Mouse (Mus musculus) hindbrain, embryonic 15.5 days (tissue): ENCODE results near the gene Fam151a. TPM values are rescaled to one million over a fixed set of nuclear protein-coding genes. Genes with fewer than 3 reads are reported as not detected.
"Not testable (repeated sequence)": the region's sequence is repeated elsewhere in the genome, so short reads cannot be mapped to it uniquely, and the experiment has no call there.

Experiments used
- ATAC-seq: fragments of 200-750 bp; cut with Nextera tagmentation; 2 replicates; pipeline ENCODE4 v1.8.0; 2017; ENCODE audit warnings: low read depth, moderate number of reproducible peaks, moderate TSS enrichment; ENCODE audit not compliant: low FRiP score
- H3K27ac ChIP-seq: fragments of 300-500 bp; sonication (generic); replicated peaks from 2 replicates; pipeline ENCODE4 v1.5.1; 2015; ENCODE audit warnings: mild to moderate bottlenecking, inconsistent platforms
- H3K27me3 ChIP-seq: fragments of 300-500 bp; sonication (generic); 2 replicates; pipeline ENCODE4 v1.6.1; 2015; ENCODE audit warnings: control low read depth, inconsistent platforms
- H3K36me3 ChIP-seq: fragments of 300-500 bp; sonication (generic); 2 replicates; pipeline ENCODE4 v1.6.1; 2015; ENCODE audit warnings: control low read depth, inconsistent platforms
- H3K4me1 ChIP-seq: fragments of 300-500 bp; sonication (generic); replicated peaks from 2 replicates; pipeline ENCODE4 v1.6.1; 2015; ENCODE audit warnings: control low read depth, inconsistent platforms
- H3K4me2 ChIP-seq: fragments of 300-500 bp; sonication (generic); 2 replicates; pipeline ENCODE4 v1.6.1; 2015; ENCODE audit warnings: moderate library complexity, mild to moderate bottlenecking, inconsistent platforms
- H3K4me3 ChIP-seq: fragments of 300-500 bp; sonication (generic); 2 replicates; pipeline ENCODE4 v1.5.1; 2015; ENCODE audit warnings: mild to moderate bottlenecking, inconsistent platforms
- H3K9ac ChIP-seq: fragments of 300-500 bp; sonication (generic); 2 replicates; pipeline ENCODE4 v1.6.1; 2015; ENCODE audit warnings: inconsistent platforms
- H3K9me3 ChIP-seq: fragments of 300-500 bp; sonication (generic); 2 replicates; pipeline ENCODE4 v1.6.1; 2016; ENCODE audit warnings: control low read depth, inconsistent platforms
- WGBS: fragments of 180-500 bp; shearing (Covaris S2); methylation state at CpG from one replicate; pipeline ENCODE4 v1.1.7; 2015; 5-methylcytosine and 5-hydroxymethylcytosine counted together
- polyA plus RNA-seq: library from polyadenylated mRNA; unstranded; fragments of >200 nt; fragmentation: Nextera tagmentation; extraction: Ambion mirVana; gene quantifications from 2 replicates; pipeline ENCODE4 v1.2.1, GENCODE M21; 2015

Gene Fam151a
- polyA plus RNA-seq, 1 experiment from 2014 or later: not detected

DNA sequence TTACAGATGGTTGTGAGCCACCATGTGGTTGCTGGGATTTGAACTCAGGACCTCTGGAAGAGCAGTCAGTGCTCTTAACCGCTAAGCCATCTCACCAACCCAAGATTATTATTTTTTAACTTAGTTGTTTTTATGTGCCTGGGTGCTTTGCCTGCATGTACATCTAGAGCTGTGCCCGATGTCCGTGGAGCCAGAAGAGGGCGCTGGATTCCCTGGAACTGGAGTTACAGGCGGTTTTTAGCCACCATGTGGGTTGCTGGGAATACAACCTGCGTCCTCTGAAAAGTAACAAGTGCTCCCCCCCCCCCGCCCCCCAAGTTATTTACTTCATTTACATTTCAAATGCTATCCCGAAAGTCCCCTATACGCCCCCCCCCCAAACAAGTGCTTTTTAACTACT is 60.1 kb downstream of the Fam151a start:
- ATAC-seq, H3K9me3 ChIP-seq, H3K36me3 ChIP-seq, H3K9ac ChIP-seq, H3K27me3 ChIP-seq, H3K27ac ChIP-seq, H3K4me1 ChIP-seq, H3K4me3 ChIP-seq, H3K4me2 ChIP-seq: not testable (repeated sequence)
- WGBS: 94% methylated on average over 9 of the region's 9 CpGs

- Histone ChIP-seq H3K36me3 (no peaks in the 10 kb centered on the region), H3K4me3 (no peak overlapping the region), H3K27ac (no peak overlapping the region), H3K9ac (no peak overlapping the region), H3K4me1 (0 out of 2 replicates have a peak, but pooled peaks cover 6% of the 10 kb centered on the region), H3K9me3 (no peaks in the 10 kb centered on the region), H3K27me3 (no peaks in the 10 kb centered on the region), H3K4me2 (no peak overlapping the region)
- 97% methylated on average over 7 of the region's 7 CpGs for whole genome bisulfite sequencing
- ATAC-seq: no peak
Observed at GRCm38 (mm10) chr4:106794247-106794646, 60.6 kb downstream of the Fam151a start.

DNA sequence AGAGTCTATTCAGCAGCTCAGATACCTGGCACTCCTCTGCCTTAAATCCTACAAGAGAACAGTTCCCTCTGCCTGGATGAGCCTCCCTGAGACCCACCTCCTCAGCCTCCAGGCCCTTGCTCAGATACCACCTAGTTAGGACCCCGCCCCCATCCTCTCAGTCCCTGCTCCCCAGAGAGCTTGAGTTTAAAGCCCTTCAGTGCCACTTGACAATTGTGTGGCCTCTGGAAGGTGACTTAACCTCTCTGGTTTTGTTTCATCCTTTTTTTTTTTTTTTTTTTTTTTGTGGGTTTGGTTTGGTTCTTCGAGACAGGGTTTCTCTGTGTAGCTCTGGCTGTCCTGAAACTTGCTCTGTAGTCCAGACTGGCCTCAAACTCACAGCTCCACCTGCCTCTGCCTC is 61.6 kb downstream of the Fam151a start:
- WGBS: 94% methylated on average over 2 of the region's 2 CpGs
- Histone ChIP-seq H3K4me1 (peaks cover 6% of the 10 kb centered on the region), H3K27me3 (no peaks in the 10 kb centered on the region), H3K9ac (no peak overlapping the region), H3K4me2 (no peak overlapping the region), H3K27ac (no peak overlapping the region), H3K4me3 (no peak overlapping the region), H3K36me3 (no peaks in the 10 kb centered on the region), H3K9me3 (no peaks in the 10 kb centered on the region)
- no peak for ATAC-seq

Other genes starting within 250 kb of the Fam151a start
- 0.09 TPM in 1 of 2 replicates, not detected in the other for gene Bsnd, start 241.6 kb upstream of the Fam151a start, polyA plus RNA-seq
- gene Dhcr24, start 172.9 kb upstream of the Fam151a start, polyA plus RNA-seq: 5.2 and 7.1 TPM in 2 replicates
- gene Lexm, start 116.6 kb upstream of the Fam151a start, polyA plus RNA-seq: not detected in 2 replicates
- gene Ttc22, start 111.5 kb upstream of the Fam151a start, polyA plus RNA-seq: 1.5 and 2.4 TPM in 2 replicates
- gene Pars2, start 82.8 kb upstream of the Fam151a start, polyA plus RNA-seq: 9.6 and 10.3 TPM in 2 replicates
- 131 and 153 TPM in 2 replicates for gene Ttc4, start 54.9 kb upstream of the Fam151a start, polyA plus RNA-seq
- gene Mroh7, start 3.0 kb upstream of the Fam151a start, polyA plus RNA-seq: 0.21 and 1.5 TPM in 2 replicates
- gene Acot11, start 71.1 kb downstream of the Fam151a start, polyA plus RNA-seq: 2.1 and 2.4 TPM in 2 replicates
- 143 and 151 TPM in 2 replicates for gene Ssbp3, start 176.8 kb downstream of the Fam151a start, polyA plus RNA-seq